Mouse (Mus musculus): ENCODE data around the gene Smyd3.

- TF ChIP-seq CTCF (IDR thresholded peaks at IDR 0.05; ENCODE audit: low read depth) (no peak), EP300 (optimal IDR thresholded peaks at IDR 0.05) (no peak)
These were observed 59.4 kb downstream of the Smyd3 start for GRCm38 (mm10) chr1:179458236-179458986.

All from stomach, postnatal 0 days (tissue).